Mouse (Mus musculus): ENCODE results near the gene Acbd6.

The Acbd6 gene

GRCm38 (mm10) chr1:155560678-155561077 is 2.8 kb downstream of the Acbd6 start:
- no peak for DNase-seq

GRCm38 (mm10) chr1:155562206-155562605 is 4.3 kb downstream of the Acbd6 start:
- DNase-seq = no peak

- peak; percentile 34 to 49 for DNase-seq
Measured at GRCm38 (mm10) chr1:155564741-155565140, 6.8 kb downstream of the Acbd6 start.

GRCm38 (mm10) chr1:155568133-155568532 is 10.2 kb downstream of the Acbd6 start:
- peak in 1 of 2 experiments; percentile 7 for DNase-seq

- DNase-seq = no peak
Measured at GRCm38 (mm10) chr1:155569340-155569739, 11.4 kb downstream of the Acbd6 start.

GRCm38 (mm10) chr1:155574966-155575673 is 17.2 kb downstream of the Acbd6 start:
- DNase-seq = peak; percentile 88 to 94

DNA sequence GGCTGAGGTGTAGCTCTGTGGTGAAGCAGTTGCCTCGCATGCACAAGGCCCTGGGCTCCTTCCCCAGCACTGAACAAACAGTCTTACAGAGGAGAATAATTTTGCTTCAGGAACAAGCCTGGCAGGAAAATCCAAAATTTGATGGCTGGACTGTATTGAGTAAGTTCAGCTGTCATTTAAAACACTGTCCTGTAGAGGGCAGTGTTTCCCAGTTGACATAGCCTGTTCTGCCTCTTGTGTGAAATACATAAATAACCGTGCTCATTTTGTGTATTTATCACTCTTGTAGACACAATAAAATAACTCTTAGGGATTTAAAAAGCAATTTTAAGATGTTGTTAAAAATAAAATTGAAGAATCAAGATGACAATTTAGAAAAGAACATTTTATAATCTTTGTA is 18.5 kb downstream of the Acbd6 start:
- peak; percentile 65 to 81 for DNase-seq

GRCm38 (mm10) chr1:155577316-155577715 is 19.4 kb downstream of the Acbd6 start:
- DNase-seq = no peak

DNA sequence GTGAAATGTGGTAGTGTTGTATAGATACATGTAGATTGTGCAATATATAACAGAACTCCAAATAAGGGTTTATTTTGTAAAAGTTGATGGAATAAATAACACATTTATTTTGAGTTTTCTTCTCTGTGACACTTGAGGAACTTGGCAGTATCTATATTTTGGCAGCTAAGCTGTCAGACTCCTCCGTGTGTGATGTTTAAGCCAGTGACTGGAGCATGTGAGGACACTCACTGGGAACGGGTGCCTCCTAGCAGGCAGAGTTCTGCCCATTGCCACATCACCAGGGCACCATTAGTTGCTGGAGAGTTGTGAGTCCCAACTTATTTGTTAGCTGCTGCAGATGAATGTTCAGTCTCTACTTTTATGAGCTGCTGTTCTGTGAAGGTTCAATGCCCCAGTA is 30.0 kb downstream of the Acbd6 start:
- no peak for DNase-seq

DNA sequence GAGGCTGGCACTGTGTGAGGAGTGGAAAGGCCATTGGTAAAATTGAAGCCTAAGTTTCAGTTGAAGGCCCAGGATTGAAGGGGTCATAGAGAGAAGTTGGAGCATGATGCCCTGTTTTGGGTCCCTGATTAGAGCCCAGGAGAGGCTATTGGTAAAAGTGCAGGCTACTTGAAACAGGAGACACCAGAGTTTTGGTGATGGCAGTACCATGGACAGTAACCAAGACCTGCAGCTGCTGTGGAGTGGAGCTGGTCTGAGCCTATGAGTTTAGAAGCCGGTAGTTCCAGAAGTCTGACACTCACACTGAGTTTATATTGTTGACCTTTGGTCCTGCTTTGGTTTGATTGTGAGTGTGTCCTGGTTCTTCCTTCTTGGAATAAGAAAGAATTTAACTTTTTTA is 36.2 kb downstream of the Acbd6 start:
- DNase-seq = no peak

- DNase-seq = no peak
Measured at GRCm38 (mm10) chr1:155596576-155596975, 38.7 kb downstream of the Acbd6 start.

DNA sequence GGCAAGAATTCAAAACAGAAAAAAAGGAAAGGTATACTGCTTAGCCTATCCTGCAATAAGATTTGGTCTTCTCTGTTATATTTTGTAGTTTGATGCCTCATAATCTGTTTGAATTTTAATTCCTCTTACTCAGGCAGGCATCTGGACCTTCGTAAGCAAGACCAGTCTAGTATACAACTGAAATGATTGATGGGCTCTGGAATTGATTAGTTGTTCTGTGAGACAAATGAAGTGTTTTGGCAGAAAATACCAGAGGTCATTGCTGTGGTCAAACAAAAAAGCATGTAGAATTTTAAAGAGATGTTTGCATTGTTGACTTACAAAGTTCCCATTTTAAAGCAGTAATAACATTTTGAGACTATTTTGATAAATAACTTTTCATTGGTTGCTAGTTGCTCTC is 46.8 kb downstream of the Acbd6 start:
- no peak for DNase-seq

- no peak for DNase-seq
Measured at GRCm38 (mm10) chr1:155605391-155606155, 47.7 kb downstream of the Acbd6 start.

- no peak for DNase-seq
Measured at GRCm38 (mm10) chr1:155606156-155606531, 48.2 kb downstream of the Acbd6 start.

GRCm38 (mm10) chr1:155608524-155608923 is 50.6 kb downstream of the Acbd6 start:
- no peak for DNase-seq

GRCm38 (mm10) chr1:155614426-155614825 is 56.5 kb downstream of the Acbd6 start:
- DNase-seq = no peak

DNA sequence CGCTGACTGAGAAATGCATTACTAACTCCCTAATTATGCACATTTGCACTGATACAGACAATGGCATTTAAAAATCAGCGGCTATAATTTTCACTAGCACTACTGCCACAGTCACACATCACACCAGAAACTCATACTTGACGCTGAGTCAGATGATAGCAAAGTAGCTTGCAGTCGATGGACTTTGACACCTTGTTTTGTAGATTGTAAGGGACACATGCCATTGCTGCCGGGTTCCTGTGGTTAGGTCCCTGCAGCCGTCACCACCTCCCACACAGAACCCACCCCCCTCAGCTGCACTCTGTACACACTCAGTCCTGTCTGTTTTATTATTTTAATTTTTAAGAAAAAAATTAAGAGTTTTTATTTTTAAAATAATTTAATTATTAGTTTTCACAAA is 63.2 kb downstream of the Acbd6 start:
- no peak for DNase-seq

- DNase-seq = no peak
Measured at GRCm38 (mm10) chr1:155623192-155623591, 65.3 kb downstream of the Acbd6 start.

DNA sequence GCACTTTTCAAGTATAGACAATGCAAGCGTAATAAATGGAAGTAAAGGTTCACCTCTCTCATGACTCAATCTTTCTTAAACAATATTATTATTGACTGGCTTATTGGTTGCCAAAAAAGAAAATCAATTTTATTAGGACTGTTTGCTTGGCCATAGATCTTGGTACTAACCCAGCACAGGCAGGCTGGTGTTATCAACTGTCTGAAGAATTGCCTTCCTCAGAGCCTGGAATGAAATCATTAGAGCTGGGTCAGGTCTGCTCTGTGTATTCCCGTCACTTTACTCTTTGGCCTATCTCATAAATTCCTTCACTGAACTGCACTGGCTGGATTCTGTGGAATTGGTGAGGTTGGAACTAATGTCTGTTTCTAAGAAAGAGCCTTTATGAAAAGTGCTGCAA is 69.8 kb downstream of the Acbd6 start:
- no peak for DNase-seq

DNA sequence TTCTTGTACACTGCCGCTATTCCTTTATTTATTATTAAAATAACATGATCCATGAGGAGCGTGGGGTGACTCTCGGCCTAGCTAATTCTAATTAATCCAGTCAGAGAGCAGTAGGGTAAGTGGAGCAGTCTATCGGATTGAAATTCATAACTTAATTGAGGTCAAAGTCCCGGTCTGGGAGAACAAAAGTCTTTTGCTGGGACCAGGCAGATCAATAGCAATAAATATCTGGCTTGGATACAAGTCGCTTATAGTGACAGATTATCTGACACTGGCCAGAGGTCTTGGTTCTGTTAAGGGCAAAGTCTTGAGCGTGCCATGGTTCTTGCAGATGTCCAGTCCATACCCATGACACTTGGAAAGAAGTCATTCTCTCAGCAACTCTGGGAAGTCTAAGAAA is 78.7 kb downstream of the Acbd6 start:
- DNase-seq = no peak

GRCm38 (mm10) chr1:155645816-155646215 is 87.9 kb downstream of the Acbd6 start:
- no peak for DNase-seq

DNA sequence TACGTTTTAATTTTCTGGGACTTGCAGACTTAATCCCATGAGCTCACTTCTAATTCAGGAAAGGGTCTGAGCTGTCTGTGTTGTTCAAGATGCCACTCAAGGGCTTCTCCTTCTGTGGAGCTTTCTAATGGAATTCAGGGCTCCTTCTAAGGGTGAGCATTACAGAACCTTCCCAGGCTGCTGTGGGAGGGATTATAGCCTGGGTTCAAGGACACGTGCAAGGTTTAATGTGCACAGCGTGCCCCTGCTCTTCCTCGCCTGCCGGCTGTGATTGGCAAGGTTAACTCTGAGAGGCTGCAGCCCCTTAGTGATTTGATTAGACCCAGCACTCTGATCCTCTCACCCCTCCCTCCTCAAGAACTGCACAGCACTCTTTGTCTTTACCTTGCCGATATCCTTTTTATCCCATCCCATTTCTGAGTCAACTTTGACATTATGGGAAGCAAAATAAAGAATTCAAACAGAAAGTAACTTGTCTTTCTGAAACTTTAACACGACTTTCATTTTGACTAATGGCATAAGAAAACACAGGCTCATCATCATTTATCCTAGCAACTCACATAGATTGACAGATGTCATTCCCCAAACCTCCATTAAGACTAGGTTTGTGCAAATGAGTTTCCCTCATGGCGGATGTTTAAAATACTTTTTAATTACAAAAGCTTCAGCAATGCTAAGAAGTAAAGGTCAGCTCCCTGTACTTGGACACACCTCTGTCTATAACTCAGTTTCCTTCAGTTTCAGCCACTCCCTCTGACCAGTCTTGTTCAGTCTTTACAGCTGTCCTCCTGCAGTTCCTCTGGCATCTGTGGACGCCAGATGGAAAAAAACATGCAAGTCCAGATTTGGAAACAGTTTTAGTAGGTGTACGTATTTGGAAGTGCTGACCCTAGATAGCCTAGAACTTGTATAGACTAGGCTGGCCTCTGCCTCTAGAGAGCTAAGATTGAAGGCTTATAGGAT is 88.7 kb downstream of the Acbd6 start:
- no peak for DNase-seq

Measured in cerebellum, postnatal 10 days (tissue).